Mouse (Mus musculus) embryo, embryonic 9.5 days (tissue): ENCODE data around the gene Kcmf1.
A peak's percentile ranks its signal among the peaks of the same experiment; 100 is the strongest.
"Not testable (repeated sequence)": the region's sequence is repeated elsewhere in the genome, so short reads cannot be mapped to it uniquely, and the experiment has no call there.

Experiments
- DNase-seq: peaks from one replicate; pipeline ENCODE4 v3.0.0-alpha.2; 2017; ENCODE audit errors: extremely low spot score

The Kcmf1 gene

GRCm38 (mm10) chr6:72899201-72899780 is 488 bp downstream of the Kcmf1 start:
- peak; percentile 54 for DNase-seq

DNA sequence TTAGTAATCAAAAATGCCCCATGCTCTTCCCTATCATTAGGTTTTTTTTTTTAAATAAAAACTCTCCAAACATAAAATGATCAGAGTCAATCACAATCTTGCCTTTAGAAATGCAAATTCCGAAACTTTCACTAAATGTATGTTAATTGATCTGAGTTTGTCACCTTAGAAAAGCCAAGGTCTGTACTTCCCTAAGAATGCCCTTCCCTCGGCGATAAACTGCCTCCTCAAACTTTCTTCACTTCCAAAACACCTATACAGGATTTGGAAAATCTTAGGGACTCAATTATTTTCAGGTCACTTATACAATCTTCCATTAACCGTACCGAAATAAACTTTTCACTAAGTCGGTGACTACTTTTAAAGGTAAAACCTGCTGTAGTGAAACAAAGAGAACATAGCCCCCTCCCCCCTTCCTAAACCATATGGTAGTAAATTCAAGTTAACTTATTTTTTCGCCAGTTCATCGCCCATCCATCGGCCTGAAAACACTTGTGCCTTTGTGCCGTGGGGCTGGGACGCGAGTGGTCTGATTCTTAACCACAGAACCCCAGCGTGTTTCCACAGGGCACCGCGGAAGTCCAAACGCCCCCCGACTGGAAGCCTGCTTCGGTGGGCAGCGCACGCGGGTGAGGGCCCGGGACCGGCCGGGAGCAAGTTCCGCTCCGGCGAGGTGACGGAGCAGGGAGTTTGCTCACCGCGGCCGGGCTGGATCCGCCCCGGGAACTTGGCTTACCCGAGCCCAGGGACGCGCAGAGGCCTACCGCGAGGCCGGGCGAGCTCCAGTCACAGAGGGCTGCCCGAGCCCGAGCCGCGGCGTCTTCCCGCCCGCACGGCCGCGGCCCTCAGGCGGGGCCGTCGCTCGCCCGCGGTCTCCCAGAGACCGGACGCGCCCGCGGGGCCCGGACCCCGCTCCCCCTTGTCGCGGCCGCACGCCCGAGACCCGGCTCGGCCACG is 1.3 kb downstream of the Kcmf1 start:
- DNase-seq = peak; percentile 61

DNA sequence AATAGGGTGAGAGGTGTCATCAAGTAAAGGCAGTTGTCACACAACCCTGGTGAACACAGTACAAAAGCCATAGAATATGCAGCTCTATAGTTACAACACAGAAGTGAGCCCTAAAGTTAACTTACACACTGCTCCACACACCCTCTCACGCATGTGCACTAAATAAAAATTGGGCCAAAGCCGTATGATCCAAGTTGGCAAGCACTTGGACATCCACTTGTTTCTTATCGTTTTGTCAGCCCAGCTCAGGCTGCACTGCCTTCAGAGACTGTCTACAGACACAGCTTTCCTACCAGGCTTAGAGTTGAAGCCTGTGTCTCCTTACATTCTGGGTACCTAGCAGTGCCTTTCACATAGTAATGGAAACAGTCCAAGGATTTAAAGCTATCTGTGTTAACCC is 4.8 kb downstream of the Kcmf1 start:
- no peak for DNase-seq

- DNase-seq = no peak
Observed at GRCm38 (mm10) chr6:72891238-72891637, 8.5 kb downstream of the Kcmf1 start.

GRCm38 (mm10) chr6:72888655-72889054 is 11.1 kb downstream of the Kcmf1 start:
- DNase-seq = no peak

GRCm38 (mm10) chr6:72885268-72885667 is 14.5 kb downstream of the Kcmf1 start:
- DNase-seq = no peak

DNA sequence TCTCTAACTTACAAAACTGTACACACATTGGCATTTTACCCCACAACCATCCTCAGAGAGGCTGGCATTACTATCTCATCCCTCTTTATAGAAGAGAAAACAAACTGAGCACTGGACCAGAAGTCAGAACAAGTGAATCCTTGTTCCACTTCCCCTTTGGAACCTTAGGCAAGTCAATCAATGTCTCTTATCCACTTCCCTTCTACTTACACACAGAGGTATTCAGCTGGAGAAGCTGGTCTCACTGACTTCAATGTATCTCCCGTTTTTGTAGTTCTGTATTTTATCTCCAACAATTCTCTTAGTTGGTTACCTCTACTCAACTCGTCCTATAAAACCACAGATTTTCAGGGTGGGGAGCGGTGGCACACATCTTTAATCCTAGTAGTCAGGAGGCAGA is 15.0 kb downstream of the Kcmf1 start:
- no peak for DNase-seq

GRCm38 (mm10) chr6:72882661-72883458 is 16.9 kb downstream of the Kcmf1 start:
- DNase-seq = no peak

DNA sequence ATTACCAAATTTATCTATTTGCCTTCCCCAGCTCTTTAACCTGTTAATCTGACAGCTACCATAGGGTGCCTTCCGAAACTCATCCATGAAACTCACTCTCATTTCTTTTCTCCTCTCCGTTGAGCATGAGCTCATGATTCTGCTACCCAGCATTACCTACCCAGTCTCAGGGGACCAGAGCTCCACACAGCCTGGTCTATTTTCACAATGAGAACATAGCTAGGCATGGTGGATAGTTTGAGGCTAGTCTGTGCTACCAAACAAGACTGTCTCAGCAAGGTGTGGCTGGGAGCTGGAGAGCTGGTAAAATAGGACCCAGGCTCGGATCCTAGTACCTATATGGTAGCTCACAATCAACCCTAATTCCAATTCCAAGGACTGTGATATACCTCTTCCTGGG is 17.6 kb downstream of the Kcmf1 start:
- no peak for DNase-seq

- no peak for DNase-seq
Observed at GRCm38 (mm10) chr6:72881619-72881979, 18.2 kb downstream of the Kcmf1 start.

DNA sequence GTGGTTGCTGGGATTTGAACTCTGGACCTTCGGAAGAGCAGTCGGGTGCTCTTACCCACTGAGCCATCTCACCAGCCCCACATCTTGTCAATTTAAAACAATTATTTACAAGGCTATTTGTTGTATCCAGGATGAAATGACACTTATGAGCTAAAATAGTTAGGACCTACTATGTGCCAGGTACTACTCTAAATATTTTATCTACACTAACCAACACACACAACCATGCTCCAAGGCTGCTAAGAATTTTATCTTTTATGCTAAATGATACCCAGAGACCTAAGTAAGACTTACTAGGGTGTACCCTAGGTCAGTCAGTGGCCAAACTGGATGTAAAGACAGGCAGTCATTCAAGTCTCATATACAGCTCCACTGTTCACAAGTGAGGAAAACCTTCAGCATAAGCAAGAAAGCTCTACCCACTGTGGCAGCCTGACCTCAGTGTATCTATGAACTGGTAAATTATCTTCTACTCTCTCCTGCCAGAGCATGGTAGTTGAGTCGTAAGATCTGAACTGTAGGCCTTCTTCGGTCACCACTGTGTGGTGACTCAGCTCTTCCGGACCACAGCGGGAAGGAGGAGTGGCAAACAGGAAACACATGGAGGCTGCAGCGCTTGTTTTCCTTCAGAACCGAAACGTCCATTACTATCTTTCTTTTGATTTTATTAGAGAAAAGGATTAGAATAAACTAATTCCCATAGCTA is 18.7 kb downstream of the Kcmf1 start:
- no peak for DNase-seq

GRCm38 (mm10) chr6:72876629-72877028 is 23.1 kb downstream of the Kcmf1 start:
- no peak for DNase-seq

DNA sequence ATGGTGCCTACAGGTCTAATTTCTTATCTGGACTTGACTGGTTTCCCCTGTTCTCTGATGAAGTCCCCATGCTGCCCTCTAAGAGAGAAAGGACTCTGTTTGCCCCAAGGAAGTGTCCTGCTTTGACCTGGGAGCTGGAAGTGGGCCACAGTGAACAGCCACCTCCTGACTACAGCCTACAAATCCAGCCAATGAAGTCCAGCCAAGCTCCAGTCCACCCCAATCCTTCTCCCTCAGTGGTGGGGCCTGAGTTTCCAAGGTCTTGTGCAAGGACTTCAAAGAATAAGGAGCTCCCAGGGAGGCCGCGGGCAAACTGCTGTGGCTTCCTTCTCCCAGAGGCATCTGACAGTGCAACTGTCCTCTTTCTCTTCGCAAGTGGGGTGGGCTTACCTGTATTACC is 26.4 kb downstream of the Kcmf1 start:
- no peak for DNase-seq

GRCm38 (mm10) chr6:72872276-72872675 is 27.5 kb downstream of the Kcmf1 start:
- DNase-seq = no peak

DNA sequence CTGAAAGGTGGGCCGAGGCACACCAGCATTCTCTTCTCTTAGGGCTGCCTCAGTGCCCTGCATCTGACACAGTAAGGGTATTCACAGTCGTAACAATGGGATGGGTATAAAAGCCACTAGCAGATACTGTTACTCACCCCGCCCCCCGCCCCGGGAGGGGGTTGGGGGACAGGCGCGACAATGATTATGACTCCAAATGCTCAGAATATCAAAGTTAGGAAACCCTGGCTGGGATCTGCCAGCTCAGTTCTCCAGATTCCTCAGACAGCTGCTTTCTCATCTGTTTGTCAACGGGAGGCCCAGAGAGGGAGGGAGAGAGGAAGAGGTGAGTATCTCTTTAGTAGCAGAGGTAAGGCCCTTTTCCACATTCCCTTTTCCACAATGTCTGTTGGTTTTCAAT is 30.2 kb downstream of the Kcmf1 start:
- no peak for DNase-seq

- no peak for DNase-seq
Observed at GRCm38 (mm10) chr6:72868688-72869087, 31.1 kb downstream of the Kcmf1 start.

DNA sequence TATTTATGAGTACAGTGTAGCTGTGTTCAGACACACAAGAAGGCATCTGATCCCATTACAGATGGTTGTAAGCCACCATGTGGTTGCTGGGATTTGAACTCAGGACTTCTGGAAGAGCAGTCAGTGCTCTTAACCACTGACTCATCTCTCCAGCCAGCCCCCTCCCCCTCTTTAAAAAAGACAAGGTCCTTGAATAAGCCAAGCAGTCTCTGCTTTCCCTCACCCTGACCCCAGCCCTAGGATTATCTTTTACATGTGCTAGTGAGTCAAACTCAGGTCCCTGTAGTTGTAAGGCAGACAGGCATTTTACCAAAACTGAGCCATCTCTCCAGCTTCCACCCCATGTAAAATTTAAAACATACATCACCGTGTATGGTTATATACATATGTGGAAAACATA is 32.0 kb downstream of the Kcmf1 start:
- DNase-seq = no peak

DNA sequence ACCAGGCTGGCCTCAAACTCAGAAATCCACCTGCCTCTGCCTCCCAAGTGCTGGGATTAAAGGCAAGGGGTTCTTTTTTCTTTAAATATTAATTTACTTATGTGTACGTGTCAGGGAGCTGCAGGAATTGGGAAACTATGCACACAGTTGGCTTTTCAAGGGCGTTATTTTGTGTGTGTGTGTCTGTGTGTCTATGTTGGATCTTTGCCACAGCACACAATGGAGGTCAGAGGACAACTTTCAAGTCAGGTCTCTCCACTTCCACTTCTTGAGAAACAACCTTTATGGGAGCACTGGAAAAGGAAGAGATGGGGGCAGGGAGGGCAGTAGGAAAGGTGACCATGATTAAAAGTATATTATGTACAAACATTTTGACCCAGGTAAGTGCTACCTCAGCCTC is 33.5 kb downstream of the Kcmf1 start:
- DNase-seq = no peak

DNA sequence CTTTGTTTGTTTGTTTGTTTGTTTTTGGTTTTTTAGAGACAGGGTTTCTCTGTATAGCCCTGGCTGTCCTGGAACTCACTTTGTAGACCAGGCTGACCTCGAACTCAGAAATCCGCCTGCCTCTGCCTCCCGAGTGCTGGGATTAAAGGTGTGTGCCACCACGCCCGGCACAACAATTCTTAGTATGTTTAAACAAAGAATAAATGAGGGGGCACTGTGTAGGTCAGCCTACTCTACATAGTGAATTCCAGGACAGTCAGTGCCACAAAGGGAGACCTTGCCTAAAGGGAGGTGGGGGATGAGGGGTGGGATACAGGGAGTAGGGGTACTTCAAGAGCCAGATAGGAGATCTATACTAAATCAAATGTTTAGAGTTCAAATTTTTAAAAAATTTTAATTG is 37.1 kb downstream of the Kcmf1 start:
- not testable (repeated sequence) for DNase-seq

- DNase-seq = no peak
Observed at GRCm38 (mm10) chr6:72854256-72854655, 45.5 kb downstream of the Kcmf1 start.

- no peak for DNase-seq
Observed at GRCm38 (mm10) chr6:72852180-72852579, 47.6 kb downstream of the Kcmf1 start.

DNA sequence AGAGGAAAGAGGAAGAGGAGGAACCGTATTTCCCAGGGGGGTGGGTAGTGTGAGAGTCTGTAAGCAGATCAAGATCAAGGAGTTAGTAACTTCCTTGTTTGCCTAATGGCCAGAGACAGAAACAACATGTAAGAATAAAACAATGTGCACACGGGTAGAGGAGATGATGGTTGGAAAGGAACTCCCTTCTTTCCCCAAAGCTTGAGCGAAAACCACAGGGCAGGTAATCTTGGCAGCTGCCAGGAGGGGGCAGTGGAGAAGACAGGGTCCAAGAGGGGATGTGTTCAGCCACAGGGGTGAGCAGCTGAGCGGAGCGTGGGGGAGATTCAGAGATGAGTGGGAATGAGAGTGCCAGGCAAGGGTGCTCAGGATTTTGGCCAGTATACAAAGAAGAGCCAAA is 48.1 kb downstream of the Kcmf1 start:
- DNase-seq = peak; percentile 32
